8 mouse cellular contexts compared by ENCODE assay signal in the genomic region with DNA sequence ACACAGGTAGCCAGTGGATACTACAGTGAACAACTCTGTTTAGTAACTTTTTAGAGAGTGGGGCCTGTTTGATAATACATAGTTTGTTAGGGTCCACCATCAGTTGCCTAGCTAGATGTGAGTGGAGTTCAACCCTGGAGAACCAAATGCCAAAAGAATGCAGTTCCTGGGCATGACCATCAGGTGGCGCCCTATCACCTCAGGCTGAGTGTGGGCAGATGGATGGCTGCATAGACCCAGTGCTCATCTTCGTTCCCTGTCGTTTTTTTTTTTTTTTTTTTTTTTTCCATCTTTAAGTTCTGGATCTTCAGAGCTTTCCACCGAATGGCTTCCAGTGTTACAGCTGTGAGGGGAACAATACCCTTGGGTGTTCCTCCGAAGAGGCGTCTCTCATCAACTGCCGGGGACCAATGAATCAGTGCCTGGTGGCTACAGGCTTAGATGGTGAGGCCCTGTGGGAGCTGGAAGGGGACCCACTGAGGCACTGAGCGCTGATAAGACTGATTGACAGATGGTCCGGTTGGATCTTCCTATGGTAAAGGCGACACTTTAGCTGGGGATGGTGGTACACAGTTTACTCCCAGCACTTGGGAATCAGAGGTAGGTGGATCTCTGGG. TPM values are rescaled to one million over a fixed set of nuclear protein-coding genes. Genes with fewer than 3 reads are reported as not detected.
DNase-seq lines count a peak whose midpoint lies in the region; ATAC-seq and TF ChIP-seq lines count a peak whose summit lies in the region.
"Had no signal": no experiment of that assay in that cellular context is flagged by ENCODE, and none has a peak within 500 bp of the region (broad histone marks: within the 10 kb centered on the region; RNA-seq: fewer than 3 reads in every experiment).

No protein-coding gene starts in this region.

- no peak overlapping the region for H3K9ac ChIP-seq in hindbrain, postnatal 0 days (replicated peaks; ENCODE audit: low read length)
- H3K9ac ChIP-seq: stomach, embryonic 15.5 days had no signal

- no peaks in the 10 kb centered on the region; the same call in 1 of the 2 replicates for H3K4me1 ChIP-seq in G1E (ENCODE audit: insufficient read depth, low read depth, low read length)
- no peaks in the 10 kb centered on the region for H3K4me1 ChIP-seq in embryonic fibroblast, embryonic 13.5 days (ENCODE audit: control insufficient read depth, insufficient read depth, low read length)
- H3K4me1 ChIP-seq in hindbrain, postnatal 0 days (ENCODE audit: insufficient read depth, low read length) = no peaks in the 10 kb centered on the region
- H3K4me1 ChIP-seq in midbrain, embryonic 10.5 days = peaks cover 5% of the 10 kb centered on the region; the same call in 1 of the 2 replicates
- no peaks in the 10 kb centered on the region; the same call in 1 of the 2 replicates for H3K4me1 ChIP-seq in small intestine, adult 2 months (ENCODE audit: control insufficient read depth, insufficient read depth, insufficient read length, low read length)
- H3K4me1 ChIP-seq: stomach, embryonic 15.5 days had no signal

- intact Hi-C loops in left cerebral cortex, postnatal 14 days (cut with DNase I) = no loop called here

- no peak overlapping the region for H3K4me2 ChIP-seq in hindbrain, postnatal 0 days (ENCODE audit: low read depth, low read length)
- H3K4me2 ChIP-seq: stomach, embryonic 15.5 days had no signal

- no peaks in the 10 kb centered on the region for H3K36me3 ChIP-seq in G1E (replicated peaks)
- H3K36me3 ChIP-seq in hindbrain, postnatal 0 days (ENCODE audit: insufficient read depth, low read length) = no peaks in the 10 kb centered on the region
- no peaks in the 10 kb centered on the region for H3K36me3 ChIP-seq in midbrain, embryonic 10.5 days
- 0 out of 2 replicates have a peak, but pooled peaks cover 2% of the 10 kb centered on the region for H3K36me3 ChIP-seq in small intestine, adult 2 months (ENCODE audit: control insufficient read depth, insufficient read depth, low read length)

- no peak overlapping the region for H3K27ac ChIP-seq in embryonic fibroblast, embryonic 13.5 days (ENCODE audit: insufficient read depth, low read length)
- no peak overlapping the region for H3K27ac ChIP-seq in hindbrain, postnatal 0 days
- H3K27ac ChIP-seq in midbrain, embryonic 10.5 days (replicated peaks) = no peak overlapping the region
- H3K27ac ChIP-seq in small intestine, adult 2 months (ENCODE audit: insufficient read depth, low read depth, low read length) = no peak overlapping the region
- H3K27ac ChIP-seq: stomach, embryonic 15.5 days had no signal

- no peak overlapping the region for H3K4me3 ChIP-seq in G1E (ENCODE audit: low read depth, low read length)
- no peak overlapping the region for H3K4me3 ChIP-seq in embryonic fibroblast, embryonic 13.5 days (ENCODE audit: insufficient read depth, low read length)
- no peak overlapping the region for H3K4me3 ChIP-seq in hindbrain, postnatal 0 days (ENCODE audit: low read length)
- no peak overlapping the region for H3K4me3 ChIP-seq in midbrain, embryonic 10.5 days
- no peak overlapping the region for H3K4me3 ChIP-seq in small intestine, adult 2 months (ENCODE audit: low read depth, low read length)
- H3K4me3 ChIP-seq: stomach, embryonic 15.5 days had no signal

- peak; percentile 93 for TF ChIP-seq CTCF in G1E (IDR thresholded peaks at IDR 0.05; ENCODE audit: low read depth, low read length)
- peak; percentile 97; the same call in 1 of the 2 replicates for TF ChIP-seq CTCF in embryonic fibroblast, embryonic 13.5 days (IDR thresholded peaks at IDR 0.05; ENCODE audit: borderline replicate concordance, insufficient read depth, low read length)
- TF ChIP-seq CTCF in hindbrain, postnatal 0 days (IDR thresholded peaks at IDR 0.05; ENCODE audit: low read depth) = peak; percentile 94
- TF ChIP-seq CTCF in small intestine, adult 2 months (IDR thresholded peaks at IDR 0.05; ENCODE audit: extremely low read depth, insufficient read length, insufficient replicate concordance, low read depth, low read length) = peak; percentile 88

- peak; percentile 63 for DNase-seq in G1E (ENCODE audit: low spot score)
- DNase-seq in adrenal gland, postnatal 36 days = peak; percentile 71 to 74
- peak; percentile 73 for DNase-seq in hindbrain, postnatal 0 days (ENCODE audit: low spot score)
- peak; percentile 75 to 84 for DNase-seq in left cerebral cortex, postnatal 14 days (ENCODE audit: low spot score in 2 of 2)
- DNase-seq in midbrain, embryonic 10.5 days (ENCODE audit: low spot score) = peak; percentile 68

- TF ChIP-seq POLR2A in embryonic fibroblast, embryonic 13.5 days (IDR thresholded peaks at IDR 0.05; ENCODE audit: low read depth, low read length) = no peak
- no peak for TF ChIP-seq POLR2A in small intestine, adult 2 months (IDR thresholded peaks at IDR 0.05; ENCODE audit: low read depth, low read length)

- H3K9me3 ChIP-seq in G1E (replicated peaks) = 0 out of 2 replicates have a peak, but pooled peaks cover 2% of the 10 kb centered on the region
- no peaks in the 10 kb centered on the region for H3K9me3 ChIP-seq in hindbrain, postnatal 0 days (ENCODE audit: low read length)
- H3K9me3 ChIP-seq in midbrain, embryonic 10.5 days (replicated peaks) = peaks cover 8% of the 10 kb centered on the region
- H3K9me3 ChIP-seq: stomach, embryonic 15.5 days had no signal

- no peak; the same call in 1 of the 2 replicates for ATAC-seq in G1E (ENCODE audit: extremely low read depth, insufficient number of reproducible peaks, low FRiP score, poor library complexity, severe bottlenecking)
- peak; percentile 56 for ATAC-seq in hindbrain, postnatal 0 days

- H3K27me3 ChIP-seq in G1E (ENCODE audit: insufficient read depth, low read length) = peaks cover 4% of the 10 kb centered on the region
- no peaks in the 10 kb centered on the region for H3K27me3 ChIP-seq in hindbrain, postnatal 0 days (ENCODE audit: insufficient read depth, low read length)
- peaks cover 6% of the 10 kb centered on the region for H3K27me3 ChIP-seq in midbrain, embryonic 10.5 days (ENCODE audit: low read depth, poor library complexity, severe bottlenecking)
- no peaks in the 10 kb centered on the region for H3K27me3 ChIP-seq in small intestine, adult 2 months (ENCODE audit: control insufficient read depth, insufficient read depth, low read length)
- H3K27me3 ChIP-seq: stomach, embryonic 15.5 days had no signal

- 37% methylated on average over 10 of the region's 10 CpGs for WGBS in hindbrain, postnatal 0 days
- WGBS in midbrain, embryonic 10.5 days = 59% methylated on average over 10 of the region's 10 CpGs
- 53% methylated on average over 10 of the region's 10 CpGs for WGBS in small intestine, adult 2 months

RNA-seq across cellular contexts. Expression of gene Cadm4, which starts 7.8 kb away (rescaled TPM):
- not detected in 2 replicates for total RNA-seq in G1E (2014; fragmentation: Nextera tagmentation)
- total RNA-seq in G1E (2017) = 0.06 TPM in 1 of 2 replicates, not detected in the other
- polyA plus RNA-seq in G1E (2012) = 0.02 and 0.16 TPM in 2 replicates
- total RNA-seq in adrenal gland, postnatal 36 days (2021) = 1 to 10 TPM; 2.8 to 3.6 TPM
- 1.2 and 3.3 TPM in 2 replicates for polyA plus RNA-seq in embryonic fibroblast, embryonic 13.5 days (2011; ENCODE audit: insufficient read length, low read depth, missing spikeins)
- 423 and 447 TPM in 2 replicates for total RNA-seq in hindbrain, postnatal 0 days (2014; rRNA removed)
- 97.9 and 101 TPM in 2 replicates for polyA plus RNA-seq in hindbrain, postnatal 0 days (2015; fragmentation: Nextera tagmentation; extraction: Ambion mirVana)
- 100 to 1,000 TPM; 282 to 289 TPM for total RNA-seq in left cerebral cortex, postnatal 14 days (2021)
- polyA plus RNA-seq in midbrain, embryonic 10.5 days (2016; fragmentation: Nextera tagmentation; extraction: Ambion mirVana) = 10.0 and 18.3 TPM in 2 replicates
- polyA plus RNA-seq in small intestine, adult 2 months (2012; rRNA removed) = 2.9 and 4.7 TPM in 2 replicates

RNA-seq across cellular contexts. Expression of gene Plaur, which starts 11.7 kb away (rescaled TPM):
- total RNA-seq in G1E (2014; fragmentation: Nextera tagmentation) (not detected in 2 replicates), G1E (2017) (0.11 and 0.17 TPM in 2 replicates)
- polyA plus RNA-seq in G1E (2012) = 0.11 and 0.17 TPM in 2 replicates
- 1 to 10 TPM; 7.9 to 9.8 TPM for total RNA-seq in adrenal gland, postnatal 36 days (2021)
- 35.2 and 70.2 TPM in 2 replicates for polyA plus RNA-seq in embryonic fibroblast, embryonic 13.5 days (2011; ENCODE audit: insufficient read length, low read depth, missing spikeins)
- 3.0 and 4.8 TPM in 2 replicates for total RNA-seq in hindbrain, postnatal 0 days (2014; rRNA removed)
- polyA plus RNA-seq in hindbrain, postnatal 0 days (2015; fragmentation: Nextera tagmentation; extraction: Ambion mirVana) = 1.3 and 1.4 TPM in 2 replicates
- total RNA-seq in left cerebral cortex, postnatal 14 days (2021) = 1 to 10 TPM in 1 of 2 experiments, under 1 TPM in 1; 0.30 to 1.3 TPM
- polyA plus RNA-seq in midbrain, embryonic 10.5 days (2016; fragmentation: Nextera tagmentation; extraction: Ambion mirVana) = 0.68 and 1.0 TPM in 2 replicates
- polyA plus RNA-seq in small intestine, adult 2 months (2012; rRNA removed) = 9.9 and 15.8 TPM in 2 replicates

RNA-seq across cellular contexts. Expression of gene Irgc1, which starts 21.9 kb away (rescaled TPM):
- total RNA-seq in G1E (2014; fragmentation: Nextera tagmentation) (2.0 TPM in 1 of 2 replicates, not detected in the other), G1E (2017) (0.33 TPM in 1 of 2 replicates, not detected in the other)
- 0.06 and 0.09 TPM in 2 replicates for polyA plus RNA-seq in G1E (2012)
- not detected for total RNA-seq in adrenal gland, postnatal 36 days (2021)
- polyA plus RNA-seq in embryonic fibroblast, embryonic 13.5 days (2011; ENCODE audit: insufficient read length, low read depth, missing spikeins) = not detected in 2 replicates
- not detected in 2 replicates for total RNA-seq in hindbrain, postnatal 0 days (2014; rRNA removed)
- polyA plus RNA-seq in hindbrain, postnatal 0 days (2015; fragmentation: Nextera tagmentation; extraction: Ambion mirVana) = not detected in 2 replicates
- total RNA-seq in left cerebral cortex, postnatal 14 days (2021) = under 1 TPM in 1 of 2 experiments, not detected in 1; 0.19 TPM
- not detected in 2 replicates for polyA plus RNA-seq in midbrain, embryonic 10.5 days (2016; fragmentation: Nextera tagmentation; extraction: Ambion mirVana)
- polyA plus RNA-seq in small intestine, adult 2 months (2012; rRNA removed) = 0.05 and 0.37 TPM in 2 replicates
- polyA plus RNA-seq: stomach, embryonic 15.5 days had no signal

RNA-seq across cellular contexts. Expression of gene Zfp428, which starts 32.8 kb away (rescaled TPM):
- 1.7 and 2.6 TPM in 2 replicates for total RNA-seq in G1E (2014; fragmentation: Nextera tagmentation)
- total RNA-seq in G1E (2017) = 3.8 and 4.4 TPM in 2 replicates
- polyA plus RNA-seq in G1E (2012) = 39.9 and 53.3 TPM in 2 replicates
- total RNA-seq in adrenal gland, postnatal 36 days (2021) = 1 to 10 TPM; 6.0 to 6.8 TPM
- polyA plus RNA-seq in embryonic fibroblast, embryonic 13.5 days (2011; ENCODE audit: insufficient read length, low read depth, missing spikeins) = 5.6 and 8.9 TPM in 2 replicates
- total RNA-seq in hindbrain, postnatal 0 days (2014; rRNA removed) = 138 and 152 TPM in 2 replicates
- 219 and 222 TPM in 2 replicates for polyA plus RNA-seq in hindbrain, postnatal 0 days (2015; fragmentation: Nextera tagmentation; extraction: Ambion mirVana)
- 10 to 100 TPM; 53.7 to 53.8 TPM for total RNA-seq in left cerebral cortex, postnatal 14 days (2021)
- polyA plus RNA-seq in midbrain, embryonic 10.5 days (2016; fragmentation: Nextera tagmentation; extraction: Ambion mirVana) = 116 and 127 TPM in 2 replicates
- polyA plus RNA-seq in small intestine, adult 2 months (2012; rRNA removed) = 6.4 and 15.7 TPM in 2 replicates

RNA-seq across cellular contexts. Expression of gene AC161166.1, which starts 38.2 kb away (rescaled TPM):
- not detected in 2 replicates for total RNA-seq in G1E (2014; fragmentation: Nextera tagmentation)
- total RNA-seq in G1E (2017) = 0.22 TPM in 1 of 2 replicates, not detected in the other
- polyA plus RNA-seq in G1E (2012) = not detected in 2 replicates
- not detected for total RNA-seq in adrenal gland, postnatal 36 days (2021)
- polyA plus RNA-seq in embryonic fibroblast, embryonic 13.5 days (2011; ENCODE audit: insufficient read length, low read depth, missing spikeins) = not detected in 2 replicates
- total RNA-seq in hindbrain, postnatal 0 days (2014; rRNA removed) = not detected in 2 replicates
- polyA plus RNA-seq in hindbrain, postnatal 0 days (2015; fragmentation: Nextera tagmentation; extraction: Ambion mirVana) = 0.19 and 0.55 TPM in 2 replicates
- total RNA-seq in left cerebral cortex, postnatal 14 days (2021) = not detected
- polyA plus RNA-seq in midbrain, embryonic 10.5 days (2016; fragmentation: Nextera tagmentation; extraction: Ambion mirVana) = 0.64 and 0.99 TPM in 2 replicates
- polyA plus RNA-seq in small intestine, adult 2 months (2012; rRNA removed) = not detected in 2 replicates
